Mouse (Mus musculus) kidney, adult 9 months (tissue): ENCODE data around the gene Cav2.

Experiments
- DNase-seq: peaks from one replicate; pipeline ENCODE4 v3.0.0; 2022

Gene Cav2

DNA sequence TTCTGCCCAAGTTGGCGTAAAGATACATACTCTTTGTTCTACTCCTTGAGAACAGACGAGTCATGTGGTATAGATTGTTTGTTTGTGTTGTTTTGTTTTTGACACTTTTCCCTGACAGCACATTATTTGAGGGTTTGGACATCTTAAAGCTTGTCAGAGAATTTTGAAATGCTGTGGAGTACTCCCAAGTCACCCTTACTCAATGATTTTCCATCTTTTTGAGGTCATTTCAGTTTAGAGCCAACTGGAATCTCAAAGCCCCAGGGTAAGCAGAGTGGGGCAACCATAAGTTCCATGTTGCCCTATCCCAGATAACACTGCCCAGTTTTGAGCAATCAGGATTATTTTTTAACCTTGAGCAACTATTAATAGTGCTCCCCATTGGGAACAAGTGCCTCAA is 33.3 kb downstream of the Cav2 start:
- DNase-seq: no peak

DNA sequence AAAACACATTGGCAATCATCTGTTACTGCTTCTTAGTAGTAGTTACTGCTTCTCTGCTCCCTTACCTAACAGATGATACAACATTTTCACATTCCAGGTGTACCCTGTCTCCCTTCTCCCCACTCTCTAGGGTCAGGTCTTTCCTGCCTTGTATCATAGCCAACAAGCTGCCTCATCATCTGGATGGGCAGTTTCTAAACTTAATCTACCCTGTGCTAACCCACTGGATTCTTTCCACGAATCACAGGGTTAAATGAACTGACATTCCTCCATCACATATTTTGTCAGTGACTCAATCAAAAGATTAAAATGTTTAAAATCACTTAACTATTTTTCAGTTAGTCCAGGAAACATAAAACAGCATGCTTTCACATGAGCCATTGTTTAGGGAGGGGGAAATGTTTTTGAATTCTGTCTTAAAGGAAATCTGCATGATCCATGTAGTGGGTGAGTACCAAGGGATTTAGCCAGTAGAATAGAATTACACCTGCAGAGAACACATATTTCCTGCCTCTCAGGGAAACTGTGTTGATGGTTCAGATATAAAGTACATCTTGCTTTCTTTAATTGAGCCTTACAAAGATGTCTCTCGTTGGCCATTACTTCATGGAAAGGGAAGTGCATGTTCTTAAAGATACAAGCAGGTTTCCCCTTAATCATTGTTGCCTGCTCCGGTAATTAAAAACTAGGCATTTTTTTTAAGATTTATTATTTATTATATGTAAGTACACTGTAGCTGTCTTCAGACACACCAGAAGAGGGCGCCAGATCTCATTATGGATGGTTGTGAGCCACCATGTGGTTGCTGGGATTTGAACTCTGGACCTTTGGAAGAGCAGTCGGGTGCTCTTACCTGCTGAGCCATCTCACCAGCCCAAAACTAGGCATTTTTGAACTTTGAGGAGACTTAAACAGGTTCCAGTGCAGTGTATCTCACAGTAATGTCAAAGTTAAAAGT is 34.0 kb downstream of the Cav2 start:
- no peak for DNase-seq

DNA sequence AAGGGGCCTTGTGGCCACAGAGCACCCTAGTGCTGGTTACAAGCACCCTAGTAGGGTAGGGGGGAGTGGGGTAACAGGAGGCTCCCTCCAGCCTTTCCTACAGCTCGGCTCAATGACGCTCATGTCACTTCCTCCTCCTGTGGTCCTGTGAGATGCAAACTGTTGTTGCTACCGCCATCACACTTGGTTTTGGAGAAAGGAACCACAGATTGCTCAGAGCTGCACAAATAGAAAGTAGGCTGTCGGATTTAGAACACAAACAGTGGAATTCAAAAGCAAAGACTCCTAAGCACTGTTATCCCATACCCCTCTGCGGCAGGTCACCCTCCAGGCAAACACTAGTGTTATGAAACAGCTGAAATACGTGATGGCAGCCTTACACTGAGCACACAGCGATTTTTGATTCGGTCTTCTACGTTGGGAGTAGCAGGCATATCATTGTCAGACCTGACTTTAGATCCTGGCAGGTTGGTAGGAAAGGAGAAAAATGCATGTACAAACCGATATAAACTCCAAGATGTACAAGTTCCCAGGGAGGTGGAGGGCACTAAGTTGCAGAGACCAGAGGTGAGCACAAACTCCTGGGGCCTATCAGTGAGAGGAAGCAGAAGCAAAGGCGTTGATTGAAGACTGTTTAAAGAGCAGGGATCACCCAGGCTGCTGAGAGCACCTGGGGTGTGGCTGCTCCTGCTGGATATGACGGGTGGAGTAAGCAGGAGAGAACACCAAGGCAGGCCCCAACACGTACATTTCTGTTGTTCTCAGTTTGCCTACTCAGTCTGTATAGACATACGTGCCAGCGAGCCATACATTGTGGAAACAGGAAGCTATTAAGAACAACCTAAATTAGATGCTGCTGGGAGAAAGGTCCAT is 35.5 kb downstream of the Cav2 start:
- DNase-seq: no peak

DNA sequence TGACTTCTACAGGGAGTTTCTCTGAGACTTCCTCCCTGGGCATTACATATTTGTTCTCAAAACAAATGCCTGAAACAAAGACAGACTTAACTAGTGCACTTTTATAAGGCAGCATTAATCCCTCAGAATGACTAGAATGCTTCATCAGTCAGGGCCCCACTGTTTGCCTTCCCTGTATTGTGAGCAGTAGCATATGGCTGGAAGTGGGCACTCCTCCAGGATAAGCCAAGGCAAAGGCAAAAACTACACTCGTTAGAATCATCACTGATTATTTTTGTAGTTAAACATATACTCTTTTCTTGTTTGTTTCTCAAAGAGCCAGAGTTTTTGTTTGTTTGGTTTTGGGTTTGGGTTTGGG is 36.2 kb downstream of the Cav2 start:
- no peak for DNase-seq

DNA sequence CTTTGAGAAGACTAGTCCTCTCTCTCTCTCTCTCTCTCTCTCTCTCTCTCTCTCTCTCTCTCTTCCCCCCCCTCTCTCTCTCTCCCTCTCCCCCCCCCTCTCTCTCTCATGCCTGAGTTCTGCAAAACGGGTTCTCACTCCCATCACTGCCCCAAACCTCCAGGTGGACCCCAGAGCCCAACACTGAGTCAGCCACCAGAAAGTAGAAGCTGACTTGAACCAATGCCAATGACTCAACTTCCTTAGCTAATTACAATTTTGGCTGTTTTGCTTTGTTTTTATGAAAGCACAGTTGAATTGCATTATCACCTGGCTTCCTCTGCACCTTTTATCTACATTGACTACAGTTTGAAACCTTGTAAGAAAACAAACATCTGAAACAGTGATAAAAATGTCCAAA is 37.0 kb downstream of the Cav2 start:
- no peak for DNase-seq

DNA sequence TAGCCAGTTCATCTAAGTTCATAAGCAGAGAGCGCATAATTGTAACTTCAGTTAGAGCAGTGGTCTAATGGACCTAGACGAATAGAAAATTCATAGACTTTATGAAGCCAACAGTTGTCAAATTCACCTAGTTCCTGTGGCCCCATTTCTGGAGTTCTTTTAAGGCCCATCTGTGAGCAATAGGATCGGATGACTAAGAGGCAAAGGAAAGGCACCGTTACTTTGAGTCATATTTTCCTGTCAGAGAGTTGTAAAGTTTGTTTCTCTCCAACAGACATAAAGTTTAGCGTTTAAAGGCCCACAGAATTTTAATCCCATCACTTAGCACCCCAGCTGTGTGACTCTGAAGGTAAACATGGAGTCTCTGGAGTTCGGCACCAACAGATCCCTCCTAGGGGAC is 41.0 kb downstream of the Cav2 start:
- no peak for DNase-seq

DNA sequence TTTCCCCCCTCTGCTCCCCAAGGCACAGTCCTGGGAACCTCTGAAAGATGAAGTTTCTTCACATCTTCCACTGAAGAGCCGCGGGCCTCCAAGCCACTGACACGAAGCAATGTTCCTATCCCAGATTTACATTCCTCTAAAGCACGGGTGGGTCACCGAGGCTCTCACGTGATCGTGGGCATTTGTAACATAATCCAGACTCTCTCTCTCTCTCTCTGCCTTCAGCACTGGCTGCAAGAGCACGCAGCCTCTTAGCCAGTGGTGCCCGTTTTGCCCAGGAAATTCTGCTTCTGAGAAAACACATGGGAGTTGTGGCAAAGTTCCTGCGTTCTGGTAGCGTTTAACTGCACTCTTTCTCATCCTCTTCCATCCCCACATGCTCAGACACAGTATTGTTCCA is 46.2 kb downstream of the Cav2 start:
- DNase-seq: no peak

DNA sequence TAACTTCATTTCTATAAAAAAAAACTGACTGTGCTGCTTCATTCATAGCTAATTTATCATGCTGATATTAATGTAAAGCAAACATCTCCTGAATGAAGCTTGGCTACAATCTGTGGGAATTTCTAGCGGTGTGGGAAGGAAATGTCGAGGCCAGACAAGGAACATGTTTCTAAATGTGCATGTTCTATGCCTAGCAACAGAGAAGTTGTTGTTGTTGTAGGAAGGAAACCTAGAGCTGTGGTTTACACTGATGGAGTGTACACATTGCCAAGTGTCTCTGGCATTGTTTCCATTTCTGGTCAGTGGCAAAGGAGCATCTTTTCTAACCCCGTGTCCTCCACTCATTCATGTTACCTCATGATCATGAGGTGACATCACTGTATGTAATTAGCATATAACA is 48.8 kb downstream of the Cav2 start:
- no peak for DNase-seq

DNA sequence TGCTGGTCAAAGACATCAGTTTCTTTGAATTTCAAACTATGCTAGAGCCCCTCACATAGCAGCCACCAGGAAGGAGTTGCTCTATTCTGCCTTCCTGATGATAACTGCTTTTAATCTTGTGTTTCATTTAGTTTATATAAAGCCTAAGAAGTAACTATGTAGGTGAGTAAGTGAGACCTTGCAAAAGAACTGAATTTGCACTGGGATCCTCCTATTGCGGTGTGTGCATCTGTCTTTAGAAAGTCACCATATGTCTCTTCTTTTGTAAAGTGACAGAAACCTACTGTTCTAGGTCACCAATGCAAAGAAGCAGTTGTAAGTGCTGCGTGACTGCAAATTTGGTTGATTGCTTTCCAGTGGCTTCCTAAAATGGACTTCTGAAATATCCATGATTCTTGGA is 56.7 kb downstream of the Cav2 start:
- no peak for DNase-seq
